Mouse (Mus musculus): Measurements from ENCODE around the gene Ercc1.

DNA sequence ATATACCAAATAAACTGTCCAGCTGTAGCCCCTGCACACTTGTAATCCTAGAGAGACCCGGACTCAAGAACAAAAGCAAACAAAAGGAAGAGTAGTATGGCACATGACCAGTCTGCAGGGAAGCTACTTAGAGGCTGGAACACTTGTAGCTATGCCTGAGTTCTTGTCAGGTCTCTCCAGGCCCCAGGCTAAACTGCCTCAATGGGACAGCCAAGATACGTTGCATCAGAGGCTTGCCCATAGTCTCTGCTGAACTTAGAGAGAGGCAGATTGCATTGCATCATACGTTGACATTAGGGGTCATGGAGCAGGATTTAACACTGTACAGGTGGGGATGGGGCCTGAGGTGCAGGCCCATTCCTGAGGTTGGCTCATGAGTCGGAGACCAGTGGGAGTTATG lies 31.4 kb downstream of the Ercc1 start:
- no peak for TF ChIP-seq POLR2A (IDR thresholded peaks at IDR 0.05; ENCODE audit: borderline replicate concordance, low read depth, low read length)
- no peak for TF ChIP-seq CTCF (IDR thresholded peaks at IDR 0.05; ENCODE audit: low read depth, low read length)
